Mouse (Mus musculus) ES-E14 (cell line): ENCODE results near the gene Serinc5.

Experiments
- CHD2 ChIP-seq: IDR thresholded peaks from 2 replicates; pipeline ENCODE4 v1.6.1; 2014; ENCODE audit warnings: mild to moderate bottlenecking, low read depth, low read length, inconsistent platforms
- ZC3H11A ChIP-seq: IDR thresholded peaks from 2 replicates; pipeline ENCODE4 v1.6.1; 2012; ENCODE audit warnings: low read depth, mild to moderate bottlenecking, inconsistent platforms, low read length, borderline replicate concordance
- ZNF384 ChIP-seq: IDR thresholded peaks from 2 replicates; pipeline ENCODE4 v1.6.1; 2012; ENCODE audit warnings: low read depth, low read length, inconsistent platforms

DNA sequence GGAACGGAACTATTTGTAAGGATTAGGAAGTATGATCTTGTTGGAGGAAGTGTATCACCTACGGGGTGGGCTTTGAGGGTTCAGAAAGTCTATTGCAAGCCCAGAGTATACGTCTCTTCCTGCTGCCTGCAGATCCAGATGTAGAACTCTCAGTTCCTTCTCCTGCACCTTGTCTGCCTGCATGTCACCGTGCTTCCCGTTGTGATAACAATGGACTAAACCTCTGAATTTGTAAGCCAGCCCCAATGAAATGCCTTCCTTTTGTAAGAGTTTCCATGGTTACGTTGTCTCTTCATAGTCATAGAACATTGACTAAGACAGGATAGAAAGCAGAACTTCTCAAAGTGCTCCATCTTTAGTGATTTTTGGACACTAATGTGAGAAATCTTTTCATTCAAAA lies 34.2 kb upstream of the Serinc5 start:
- TF ChIP-seq CHD2 (no peak), ZNF384 (no peak), ZC3H11A (no peak)
